Mouse (Mus musculus): ENCODE results near the gene Ldhc.
"Not testable (repeated sequence)": the region's sequence is repeated elsewhere in the genome, so short reads cannot be mapped to it uniquely, and the experiment has no call there.

The Ldhc gene

GRCm38 (mm10) chr7:46842278-46842677 is 18.7 kb upstream of the Ldhc start:
- DNase-seq, result peak in 1 of 2 experiments; percentile 47

- no peak for DNase-seq
Measured at GRCm38 (mm10) chr7:46843576-46843975, 17.4 kb upstream of the Ldhc start.

GRCm38 (mm10) chr7:46845211-46845977 is 15.6 kb upstream of the Ldhc start:
- DNase-seq, result peak; percentile 97

GRCm38 (mm10) chr7:46845978-46846485 is 15.0 kb upstream of the Ldhc start:
- DNase-seq, result no peak

GRCm38 (mm10) chr7:46846486-46847244 is 14.3 kb upstream of the Ldhc start:
- peak; percentile 59 to 82 for DNase-seq

- peak in 1 of 2 experiments; percentile 72 for DNase-seq
Measured at GRCm38 (mm10) chr7:46849287-46849686, 11.7 kb upstream of the Ldhc start.

GRCm38 (mm10) chr7:46851026-46851425 is 10.0 kb upstream of the Ldhc start:
- DNase-seq, result no peak

GRCm38 (mm10) chr7:46852666-46853065 is 8.3 kb upstream of the Ldhc start:
- DNase-seq, result peak in 1 of 2 experiments; percentile 19

GRCm38 (mm10) chr7:46853365-46853764 is 7.6 kb upstream of the Ldhc start:
- DNase-seq, result no peak

- no peak for DNase-seq
Measured at GRCm38 (mm10) chr7:46855866-46856560, 5.0 kb upstream of the Ldhc start.

GRCm38 (mm10) chr7:46857436-46857835 is 3.6 kb upstream of the Ldhc start:
- DNase-seq, result no peak

- DNase-seq, result no peak
Measured at GRCm38 (mm10) chr7:46859031-46859430, 2.0 kb upstream of the Ldhc start.

- no peak for DNase-seq
Measured at GRCm38 (mm10) chr7:46871988-46872387, 11.0 kb downstream of the Ldhc start.

- DNase-seq, result no peak
Measured at GRCm38 (mm10) chr7:46876841-46877240, 15.8 kb downstream of the Ldhc start.

GRCm38 (mm10) chr7:46877255-46877654 is 16.3 kb downstream of the Ldhc start:
- no peak for DNase-seq

- DNase-seq, result peak; percentile 47 to 49
Measured at GRCm38 (mm10) chr7:46879851-46880250, 18.8 kb downstream of the Ldhc start.

GRCm38 (mm10) chr7:46880992-46881391 is 20.0 kb downstream of the Ldhc start:
- DNase-seq, result no peak

- not testable (repeated sequence) for DNase-seq
Measured at GRCm38 (mm10) chr7:46881941-46882340, 20.9 kb downstream of the Ldhc start.

- no peak for DNase-seq
Measured at GRCm38 (mm10) chr7:46883304-46883703, 22.3 kb downstream of the Ldhc start.

- DNase-seq, result no peak
Measured at GRCm38 (mm10) chr7:46895511-46895910, 34.5 kb downstream of the Ldhc start.

GRCm38 (mm10) chr7:46899343-46899742 is 38.3 kb downstream of the Ldhc start:
- no peak for DNase-seq

GRCm38 (mm10) chr7:46911250-46911649 is 50.2 kb downstream of the Ldhc start:
- DNase-seq, result no peak

GRCm38 (mm10) chr7:46916376-46916775 is 55.4 kb downstream of the Ldhc start:
- DNase-seq, result no peak

All from kidney, postnatal 25 days (tissue).